Mouse (Mus musculus): Measurements from ENCODE around the gene Rsbn1. TPM values are rescaled to one million over a fixed set of nuclear protein-coding genes. Genes with fewer than 3 reads are reported as not detected.

The Rsbn1 gene
- 8.9 TPM in 2 replicates for polyA plus RNA-seq (2015; fragmentation: Nextera tagmentation; extraction: Ambion mirVana)

DNA sequence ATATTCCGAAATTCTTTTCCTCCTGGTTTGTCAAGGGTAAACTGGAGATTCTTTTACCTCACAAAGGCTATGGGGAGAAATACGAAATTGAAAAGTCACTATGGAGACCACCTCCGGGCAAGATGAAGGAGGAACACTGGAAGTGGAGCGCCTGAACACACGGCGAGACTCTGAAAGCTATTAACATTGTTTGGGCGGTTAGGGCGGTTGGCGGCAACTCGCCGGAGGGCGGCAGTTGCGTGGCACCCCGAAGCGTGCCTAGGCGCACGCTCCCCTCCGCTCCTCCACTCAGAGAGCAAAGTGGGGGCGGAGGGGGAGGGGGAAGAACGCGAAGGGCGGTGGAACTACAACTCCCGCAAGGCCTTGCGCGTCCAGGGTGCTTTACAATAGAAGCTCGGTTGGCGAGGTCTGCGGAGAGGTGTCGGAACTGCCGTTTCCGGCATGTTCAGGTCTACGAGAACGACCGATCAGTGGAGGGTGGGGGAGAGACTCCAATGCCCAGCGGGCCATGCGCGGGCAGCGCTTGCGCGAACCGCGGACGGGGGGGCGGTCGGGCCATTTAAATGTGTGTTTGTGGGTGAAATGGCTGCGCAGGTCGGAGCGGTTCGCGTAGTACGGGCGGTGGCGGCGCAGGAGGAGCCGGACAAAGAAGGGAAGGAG is at the start of gene Rsbn1:
Gene Rsbn1 (plus strand): TSS at position 111 of the 660 bp plus-strand sequence.
- Histone ChIP-seq H3K9ac (replicated peaks; ENCODE audit: low read length) (peak within 1 kb of the TSS; percentile 98), H3K4me2 (replicated peaks; ENCODE audit: low read depth, low read length) (peak within 1 kb of the TSS; percentile 61), H3K4me3 (ENCODE audit: low read length) (peak within 1 kb of the TSS; percentile 100), H3K27me3 (ENCODE audit: insufficient read depth, low read length) (no peaks in the 10 kb centered on the region), H3K27ac (ENCODE audit: low read length) (peak within 1 kb of the TSS; percentile 90), H3K36me3 (ENCODE audit: insufficient read depth, low read length) (no peaks in the 10 kb centered on the region), H3K4me1 (ENCODE audit: insufficient read depth, low read length) (peaks cover 13% of the 10 kb centered on the region), H3K9me3 (ENCODE audit: low read length) (no peaks in the 10 kb centered on the region)
- ATAC-seq (ENCODE audit: low FRiP score, low TSS enrichment) = peak; percentile 100
- under 1% methylated on average over 54 of the region's 55 CpGs for WGBS

DNA sequence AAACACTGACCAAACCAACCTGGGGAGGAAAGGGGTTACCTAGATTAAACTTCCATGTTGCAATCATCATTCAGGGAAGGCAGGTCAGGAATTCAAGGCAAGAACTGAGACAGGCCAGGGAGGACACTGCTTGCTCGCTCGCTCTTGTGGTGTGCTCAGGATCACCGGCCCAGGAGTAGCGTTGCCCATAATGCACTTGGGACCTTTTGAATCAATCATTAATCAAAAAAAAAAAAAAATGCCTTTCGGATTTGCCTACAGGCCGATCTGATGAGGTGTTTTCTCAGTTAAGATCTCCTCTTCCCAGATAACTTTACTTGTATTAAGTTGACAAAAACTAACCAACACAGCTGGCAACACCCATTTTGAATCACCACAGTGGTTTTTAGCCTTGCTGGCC is 49.7 kb upstream of the Rsbn1 start:
- H3K4me3 ChIP-seq (ENCODE audit: low read length) = no peak overlapping the region
- no peak for ATAC-seq (ENCODE audit: low FRiP score, low TSS enrichment)
- no peak overlapping the region for H3K4me2 ChIP-seq (replicated peaks; ENCODE audit: low read depth, low read length)
- no peaks in the 10 kb centered on the region for H3K27me3 ChIP-seq (ENCODE audit: insufficient read depth, low read length)
- H3K4me1 ChIP-seq (ENCODE audit: insufficient read depth, low read length) = no peaks in the 10 kb centered on the region
- H3K9ac ChIP-seq (replicated peaks; ENCODE audit: low read length) = no peak overlapping the region
- 80% methylated on average over 6 of the region's 6 CpGs for WGBS
- H3K27ac ChIP-seq (ENCODE audit: low read length) = no peak overlapping the region
- H3K36me3 ChIP-seq (ENCODE audit: insufficient read depth, low read length) = no peaks in the 10 kb centered on the region
- no peaks in the 10 kb centered on the region for H3K9me3 ChIP-seq (ENCODE audit: low read length)

DNA sequence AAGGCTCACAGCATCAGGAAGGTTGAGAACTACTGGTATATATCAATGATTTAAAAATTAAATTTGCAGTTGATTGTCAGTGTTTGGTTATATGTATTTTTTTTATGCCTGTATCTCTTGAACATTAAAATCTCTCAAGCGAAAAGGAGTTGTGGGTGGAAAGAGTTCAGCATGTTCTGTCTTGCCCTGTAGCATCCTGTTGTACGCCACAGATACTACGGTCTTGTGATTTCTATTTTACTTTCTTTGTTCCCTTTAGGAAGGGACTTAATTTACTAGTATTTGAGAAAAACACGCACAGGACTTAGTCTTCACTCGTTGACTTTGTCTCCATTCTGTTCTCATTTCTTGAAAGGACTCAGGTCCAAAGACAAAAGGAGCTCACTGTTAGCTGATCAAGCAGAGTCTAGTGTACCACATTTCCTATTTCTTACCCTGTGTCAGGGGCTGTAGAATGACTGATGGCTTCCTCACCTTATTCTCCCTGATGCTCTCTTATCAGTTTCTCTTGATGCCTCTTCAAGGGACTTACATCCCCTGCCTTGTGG is 46.4 kb upstream of the Rsbn1 start:
- H3K4me3 ChIP-seq (ENCODE audit: low read length) = no peak overlapping the region
- ATAC-seq (ENCODE audit: low FRiP score, low TSS enrichment) = no peak

DNA sequence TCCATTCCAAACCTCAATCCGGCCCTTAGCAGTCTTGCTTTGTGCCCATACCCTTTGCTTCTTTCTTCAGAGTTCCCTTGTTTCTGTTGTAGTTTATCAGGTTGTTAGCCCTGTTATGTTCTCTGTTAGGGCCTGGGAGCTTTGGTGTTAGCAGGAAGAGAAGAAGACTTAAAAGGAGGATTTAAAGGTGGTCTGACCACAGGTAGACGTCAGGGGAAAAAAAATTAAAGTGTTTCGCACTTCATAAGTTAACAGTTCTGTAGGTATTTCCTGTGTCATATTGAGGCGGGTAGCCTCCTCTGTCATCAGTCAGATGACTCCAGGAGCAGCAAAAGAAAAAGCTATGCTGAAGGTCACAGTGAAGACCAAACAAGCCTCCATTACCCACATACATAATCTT is 45.9 kb upstream of the Rsbn1 start:
- Histone ChIP-seq H3K4me3 (ENCODE audit: low read length) (no peak overlapping the region), H3K4me2 (replicated peaks; ENCODE audit: low read depth, low read length) (no peak overlapping the region), H3K36me3 (ENCODE audit: insufficient read depth, low read length) (no peaks in the 10 kb centered on the region), H3K9me3 (ENCODE audit: low read length) (no peaks in the 10 kb centered on the region), H3K4me1 (ENCODE audit: insufficient read depth, low read length) (no peaks in the 10 kb centered on the region), H3K27me3 (ENCODE audit: insufficient read depth, low read length) (no peaks in the 10 kb centered on the region), H3K27ac (ENCODE audit: low read length) (no peak overlapping the region), H3K9ac (replicated peaks; ENCODE audit: low read length) (no peak overlapping the region)
- ATAC-seq (ENCODE audit: low FRiP score, low TSS enrichment) = no peak
- WGBS = 76% methylated on average over 4 of the region's 4 CpGs

More for the DNA sequence above, 46.4 kb upstream of the Rsbn1 start:
- H3K27me3 ChIP-seq (ENCODE audit: insufficient read depth, low read length) = no peaks in the 10 kb centered on the region
- no peaks in the 10 kb centered on the region for H3K9me3 ChIP-seq (ENCODE audit: low read length)
- H3K4me2 ChIP-seq (replicated peaks; ENCODE audit: low read depth, low read length) = no peak overlapping the region
- H3K9ac ChIP-seq (replicated peaks; ENCODE audit: low read length) = no peak overlapping the region
- H3K27ac ChIP-seq (ENCODE audit: low read length) = no peak overlapping the region
- H3K4me1 ChIP-seq (ENCODE audit: insufficient read depth, low read length) = no peaks in the 10 kb centered on the region
- no peaks in the 10 kb centered on the region for H3K36me3 ChIP-seq (ENCODE audit: insufficient read depth, low read length)
- 83% methylated on average over 5 of the region's 5 CpGs for WGBS

DNA sequence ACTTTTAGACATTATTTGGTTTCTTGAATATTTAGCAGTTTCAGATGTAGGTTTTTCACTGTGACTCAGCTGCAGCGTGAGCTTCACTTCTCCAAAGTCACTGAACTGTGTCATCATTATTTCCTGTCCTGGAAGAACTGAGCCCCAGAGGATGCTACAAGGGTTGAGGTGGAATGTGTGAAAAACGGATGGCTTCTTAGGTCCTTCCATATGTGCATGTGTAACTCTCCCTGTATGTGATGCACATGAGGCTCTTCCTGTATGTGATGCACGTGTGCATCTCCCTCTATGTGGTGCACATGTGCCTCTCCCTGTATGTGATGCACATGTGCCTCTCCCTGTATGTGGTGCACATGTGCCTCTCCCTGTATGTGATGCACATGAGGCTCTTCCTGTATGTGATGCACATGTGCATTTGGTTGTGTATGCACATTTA is 41.2 kb upstream of the Rsbn1 start:
- Histone ChIP-seq H3K4me1 (ENCODE audit: insufficient read depth, low read length) (no peaks in the 10 kb centered on the region), H3K9me3 (ENCODE audit: low read length) (no peaks in the 10 kb centered on the region), H3K9ac (replicated peaks; ENCODE audit: low read length) (no peak overlapping the region), H3K4me2 (replicated peaks; ENCODE audit: low read depth, low read length) (no peak overlapping the region), H3K4me3 (ENCODE audit: low read length) (no peak overlapping the region), H3K36me3 (ENCODE audit: insufficient read depth, low read length) (no peaks in the 10 kb centered on the region), H3K27me3 (ENCODE audit: insufficient read depth, low read length) (no peaks in the 10 kb centered on the region), H3K27ac (ENCODE audit: low read length) (no peak overlapping the region)
- WGBS = 47% methylated on average over 3 of the region's 3 CpGs
- ATAC-seq (ENCODE audit: low FRiP score, low TSS enrichment) = no peak

DNA sequence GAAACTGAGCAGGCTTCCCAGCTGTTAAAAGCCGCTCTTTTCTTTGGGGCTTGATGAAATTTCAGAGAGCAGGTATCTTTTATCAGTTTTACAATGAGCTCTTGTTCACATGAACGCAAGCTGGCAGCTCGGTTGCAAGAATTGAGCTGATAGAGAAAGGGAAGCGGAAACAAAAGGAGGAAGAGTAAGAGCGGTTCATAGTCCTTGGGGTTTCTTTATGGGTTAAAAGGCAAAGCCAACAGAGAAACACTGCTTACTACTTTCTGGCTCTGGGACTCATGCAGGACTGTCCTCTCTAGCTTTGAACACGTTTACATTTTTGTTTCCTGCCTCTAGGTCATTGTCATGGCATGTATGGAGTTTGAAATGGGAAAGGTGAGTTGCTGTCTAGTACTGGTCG is 39.6 kb upstream of the Rsbn1 start:
- WGBS = 76% methylated on average over 7 of the region's 7 CpGs
- H3K4me1 ChIP-seq (ENCODE audit: insufficient read depth, low read length) = no peaks in the 10 kb centered on the region
- H3K36me3 ChIP-seq (ENCODE audit: insufficient read depth, low read length) = no peaks in the 10 kb centered on the region
- H3K4me3 ChIP-seq (ENCODE audit: low read length) = no peak overlapping the region
- H3K9ac ChIP-seq (replicated peaks; ENCODE audit: low read length) = no peak overlapping the region
- no peak for ATAC-seq (ENCODE audit: low FRiP score, low TSS enrichment)
- no peaks in the 10 kb centered on the region for H3K27me3 ChIP-seq (ENCODE audit: insufficient read depth, low read length)
- no peaks in the 10 kb centered on the region for H3K9me3 ChIP-seq (ENCODE audit: low read length)
- H3K4me2 ChIP-seq (replicated peaks; ENCODE audit: low read depth, low read length) = no peak overlapping the region
- no peak overlapping the region for H3K27ac ChIP-seq (ENCODE audit: low read length)

DNA sequence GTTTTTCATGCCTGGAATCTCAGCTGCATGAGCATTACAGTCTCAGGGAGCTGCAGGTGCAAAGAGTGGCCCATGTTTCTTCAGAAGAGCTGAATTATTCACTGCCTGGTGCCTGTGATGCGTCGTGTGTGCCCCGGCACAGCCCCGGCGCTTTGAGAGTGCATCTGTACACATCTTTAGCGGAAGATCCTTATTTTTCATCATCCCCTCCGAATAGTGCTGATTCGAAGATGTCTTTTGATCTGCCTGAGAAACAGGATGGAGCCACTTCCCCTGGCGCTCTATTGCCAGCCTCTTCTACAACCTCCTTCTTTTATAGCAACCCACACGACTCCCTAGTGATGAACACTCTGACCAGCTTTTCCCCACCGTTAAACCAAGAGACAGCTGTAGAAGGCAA is 28.0 kb upstream of the Rsbn1 start:
- Histone ChIP-seq H3K4me2 (replicated peaks; ENCODE audit: low read depth, low read length) (no peak overlapping the region), H3K27ac (ENCODE audit: low read length) (no peak overlapping the region), H3K4me1 (ENCODE audit: insufficient read depth, low read length) (no peaks in the 10 kb centered on the region), H3K9me3 (ENCODE audit: low read length) (no peaks in the 10 kb centered on the region), H3K4me3 (ENCODE audit: low read length) (no peak overlapping the region), H3K36me3 (ENCODE audit: insufficient read depth, low read length) (no peaks in the 10 kb centered on the region), H3K9ac (replicated peaks; ENCODE audit: low read length) (no peak overlapping the region), H3K27me3 (ENCODE audit: insufficient read depth, low read length) (no peaks in the 10 kb centered on the region)
- WGBS = 58% methylated on average over 11 of the region's 11 CpGs
- no peak for ATAC-seq (ENCODE audit: low FRiP score, low TSS enrichment)

DNA sequence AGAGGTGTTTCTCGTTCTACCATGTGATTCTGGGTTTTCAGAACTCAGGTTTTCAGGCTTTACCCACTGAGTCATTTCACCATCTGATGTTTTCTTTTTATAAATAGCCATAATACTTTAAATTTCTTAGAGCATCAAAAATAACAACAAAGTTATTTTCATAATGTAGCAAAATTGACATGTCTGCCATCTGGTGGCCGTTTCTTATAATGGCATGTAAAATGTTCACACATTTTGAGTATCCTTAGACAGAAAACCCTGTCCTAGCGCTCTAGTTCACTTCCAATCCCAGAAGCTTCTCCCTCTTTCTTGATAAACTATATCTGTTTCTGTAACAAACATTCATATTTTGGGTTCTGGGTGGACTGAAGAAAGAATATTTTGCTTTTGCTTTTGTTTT is 26.3 kb upstream of the Rsbn1 start:
- no peaks in the 10 kb centered on the region for H3K4me1 ChIP-seq (ENCODE audit: insufficient read depth, low read length)
- H3K9me3 ChIP-seq (ENCODE audit: low read length) = no peaks in the 10 kb centered on the region
- no peak overlapping the region for H3K4me2 ChIP-seq (replicated peaks; ENCODE audit: low read depth, low read length)
- H3K9ac ChIP-seq (replicated peaks; ENCODE audit: low read length) = no peak overlapping the region
- no peaks in the 10 kb centered on the region for H3K36me3 ChIP-seq (ENCODE audit: insufficient read depth, low read length)
- WGBS = 28% methylated on average over 3 of the region's 3 CpGs
- no peak overlapping the region for H3K4me3 ChIP-seq (ENCODE audit: low read length)
- no peak overlapping the region for H3K27ac ChIP-seq (ENCODE audit: low read length)
- no peak for ATAC-seq (ENCODE audit: low FRiP score, low TSS enrichment)
- no peaks in the 10 kb centered on the region for H3K27me3 ChIP-seq (ENCODE audit: insufficient read depth, low read length)

DNA sequence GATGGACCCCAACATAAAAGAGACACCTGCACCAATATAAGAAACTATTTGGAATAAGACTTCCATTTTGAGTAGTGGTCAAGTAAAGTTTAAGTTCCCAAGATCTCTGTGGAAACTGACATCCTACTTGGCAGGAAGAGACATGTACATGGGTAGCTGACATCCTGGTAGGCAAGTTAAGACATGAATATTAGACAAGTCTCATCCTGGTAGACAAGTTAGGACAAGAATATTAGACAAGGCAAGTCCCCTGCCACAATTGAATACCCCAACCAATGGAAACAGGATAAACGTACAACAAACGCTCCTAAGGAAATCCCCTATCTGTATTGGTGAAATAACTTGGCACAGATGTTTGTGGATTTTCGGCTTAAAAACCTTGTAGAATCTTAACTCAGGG is 20.5 kb upstream of the Rsbn1 start:
- no peak overlapping the region for H3K27ac ChIP-seq (ENCODE audit: low read length)
- whole genome bisulfite sequencing = 89% methylated on average over 3 of the region's 3 CpGs
- no peaks in the 10 kb centered on the region for H3K27me3 ChIP-seq (ENCODE audit: insufficient read depth, low read length)
- H3K4me2 ChIP-seq (replicated peaks; ENCODE audit: low read depth, low read length) = no peak overlapping the region
- no peaks in the 10 kb centered on the region for H3K4me1 ChIP-seq (ENCODE audit: insufficient read depth, low read length)
- no peak overlapping the region for H3K9ac ChIP-seq (replicated peaks; ENCODE audit: low read length)
- no peak for ATAC-seq (ENCODE audit: low FRiP score, low TSS enrichment)
- H3K9me3 ChIP-seq (ENCODE audit: low read length) = no peaks in the 10 kb centered on the region
- H3K36me3 ChIP-seq (ENCODE audit: insufficient read depth, low read length) = no peaks in the 10 kb centered on the region
- no peak overlapping the region for H3K4me3 ChIP-seq (ENCODE audit: low read length)

DNA sequence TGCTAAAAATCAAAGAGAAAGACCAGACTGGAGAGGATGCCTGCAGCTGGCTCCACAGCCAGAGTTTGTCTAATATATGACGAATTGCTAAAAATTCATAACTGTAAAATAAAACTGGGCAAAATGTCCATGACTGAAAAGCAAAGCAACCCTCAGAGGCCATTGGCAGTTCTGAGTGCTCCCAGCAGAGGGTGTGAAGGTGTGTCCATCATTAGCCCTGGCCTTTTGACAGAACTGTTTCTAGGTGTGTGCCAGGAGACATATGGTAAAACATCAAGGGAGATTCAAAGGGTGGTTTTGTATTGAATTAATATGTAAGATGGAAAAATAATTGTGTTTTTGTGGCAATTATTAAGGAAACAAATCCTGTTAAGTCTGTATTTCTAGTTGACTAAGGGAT is 9.2 kb upstream of the Rsbn1 start:
- Histone ChIP-seq H3K27ac (ENCODE audit: low read length) (no peak overlapping the region), H3K9me3 (ENCODE audit: low read length) (no peaks in the 10 kb centered on the region), H3K36me3 (ENCODE audit: insufficient read depth, low read length) (no peaks in the 10 kb centered on the region), H3K4me2 (replicated peaks; ENCODE audit: low read depth, low read length) (no peak overlapping the region), H3K27me3 (ENCODE audit: insufficient read depth, low read length) (no peaks in the 10 kb centered on the region), H3K4me1 (ENCODE audit: insufficient read depth, low read length) (no peaks in the 10 kb centered on the region), H3K9ac (replicated peaks; ENCODE audit: low read length) (no peak overlapping the region), H3K4me3 (ENCODE audit: low read length) (no peak overlapping the region)
- WGBS = 91% methylated on average over 1 of the region's 1 CpGs
- no peak for ATAC-seq (ENCODE audit: low FRiP score, low TSS enrichment)
